Mouse (Mus musculus) layer of hippocampus, adult 18-20 months (tissue): ENCODE measurements around the gene Insm1. TPM values are rescaled to one million over a fixed set of nuclear protein-coding genes. Genes with fewer than 3 reads are reported as not detected.
A peak's percentile ranks its signal among the peaks of the same experiment; 100 is the strongest.

Experiments
- DNase-seq, 2 experiments: peaks; one replicate each; pipeline ENCODE4 v3.0.0; 2022; ENCODE audit warnings: low spot score in 2 of 2
- total RNA-seq, 2 experiments: library from RNA; stranded (reverse); gene quantifications; 2 replicates each; pipeline ENCODE4 v1.2.3; 2021

Insm1 gene
- total RNA-seq, 2 experiments from 2014 or later: 6.5 to 7.4 TPM

DNA sequence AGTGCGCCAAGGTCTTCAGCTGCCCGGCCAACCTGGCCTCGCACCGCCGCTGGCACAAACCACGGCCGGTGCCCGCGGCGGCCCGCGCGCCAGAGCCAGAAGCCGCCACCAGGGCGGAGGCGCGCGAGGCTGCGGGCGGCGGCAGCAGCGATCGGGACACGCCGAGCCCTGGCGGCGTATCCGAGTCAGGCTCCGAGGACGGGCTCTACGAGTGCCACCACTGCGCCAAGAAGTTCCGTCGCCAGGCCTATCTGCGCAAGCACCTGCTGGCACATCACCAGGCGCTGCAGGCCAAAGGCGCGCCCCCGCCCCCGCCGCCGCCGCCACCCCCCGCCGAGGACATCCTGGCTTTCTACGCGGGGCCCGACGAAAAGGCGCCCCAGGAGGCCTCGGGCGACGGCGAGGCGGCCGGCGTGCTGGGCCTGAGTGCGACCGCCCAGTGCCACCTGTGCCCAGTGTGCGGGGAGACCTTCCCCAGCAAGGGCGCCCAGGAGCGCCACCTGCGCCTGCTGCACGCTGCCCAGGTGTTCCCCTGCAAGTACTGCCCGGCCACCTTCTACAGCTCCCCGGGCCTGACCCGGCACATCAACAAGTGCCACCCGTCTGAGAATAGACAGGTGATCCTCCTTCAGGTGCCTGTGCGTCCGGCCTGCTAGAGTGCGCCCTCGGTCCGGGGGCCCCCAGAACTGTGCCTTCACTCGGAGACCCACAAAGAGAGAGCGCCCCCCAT is 1.6 kb downstream of the Insm1 start:
- no peak for DNase-seq

GRCm38 (mm10) chr2:146224141-146224540 is 2.4 kb downstream of the Insm1 start:
- no peak for DNase-seq

DNA sequence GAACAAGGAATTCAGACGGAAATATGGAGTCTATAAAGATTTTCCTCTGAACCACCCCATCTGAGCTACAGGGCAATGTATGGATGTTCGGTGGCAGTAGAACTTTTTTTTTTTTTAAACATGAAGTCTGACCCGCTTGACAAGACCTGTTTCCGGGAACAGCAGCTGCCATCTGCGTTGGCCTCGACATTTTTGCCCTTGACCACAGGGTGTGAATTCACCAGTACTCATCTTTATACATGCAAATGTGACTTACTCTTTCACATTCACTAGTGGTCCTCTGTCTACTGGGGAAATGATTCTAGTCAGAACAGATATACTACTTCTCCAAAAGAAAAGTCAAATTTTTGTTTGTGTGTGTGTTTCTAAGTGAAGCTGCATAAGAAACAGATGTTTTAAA is 4.1 kb downstream of the Insm1 start:
- no peak for DNase-seq

- DNase-seq: no peak
These were observed 4.8 kb downstream of the Insm1 start for GRCm38 (mm10) chr2:146226484-146226883.

DNA sequence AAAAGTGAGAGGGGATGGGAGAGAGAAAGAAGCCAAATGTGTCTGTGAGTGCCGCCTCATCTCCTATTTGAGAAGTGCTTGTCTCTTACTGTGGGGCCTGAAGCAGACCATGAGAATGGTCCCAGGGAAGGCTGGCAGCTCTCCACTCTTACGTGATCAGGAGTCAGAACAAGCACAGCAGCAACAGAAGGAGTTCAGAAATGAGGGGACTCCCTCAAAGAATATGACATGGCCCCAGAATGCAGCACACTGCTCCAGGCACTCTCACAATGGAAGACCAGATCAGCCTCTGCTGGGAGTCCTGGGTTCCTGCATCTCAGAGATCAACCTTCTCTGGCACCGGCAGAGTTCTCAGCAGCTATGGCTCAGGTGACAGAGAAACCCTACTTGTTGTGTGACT is 5.9 kb downstream of the Insm1 start:
- no peak for DNase-seq

- no peak for DNase-seq
These were observed 6.7 kb downstream of the Insm1 start for GRCm38 (mm10) chr2:146228435-146228834.

DNA sequence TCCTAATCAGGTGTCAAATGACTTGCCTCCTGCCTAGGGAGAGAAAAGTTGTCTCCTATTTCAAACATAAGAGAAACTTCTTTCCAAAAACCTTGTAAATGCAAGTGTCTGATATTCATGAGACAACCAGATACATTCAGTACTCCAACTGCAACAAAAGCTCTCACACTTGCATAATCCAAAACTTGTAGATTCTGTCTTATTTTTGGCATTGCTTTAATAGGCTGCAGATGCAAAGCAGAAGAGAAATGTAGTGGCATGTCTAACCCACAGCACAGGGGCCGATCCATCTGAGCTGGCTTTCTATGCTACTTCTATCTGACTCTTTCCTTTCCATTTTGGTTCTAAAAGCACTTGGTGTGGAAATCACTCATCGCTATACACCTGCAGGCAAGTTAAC is 9.8 kb downstream of the Insm1 start:
- no peak for DNase-seq

GRCm38 (mm10) chr2:146239196-146239747 is 17.6 kb downstream of the Insm1 start:
- DNase-seq: no peak

DNA sequence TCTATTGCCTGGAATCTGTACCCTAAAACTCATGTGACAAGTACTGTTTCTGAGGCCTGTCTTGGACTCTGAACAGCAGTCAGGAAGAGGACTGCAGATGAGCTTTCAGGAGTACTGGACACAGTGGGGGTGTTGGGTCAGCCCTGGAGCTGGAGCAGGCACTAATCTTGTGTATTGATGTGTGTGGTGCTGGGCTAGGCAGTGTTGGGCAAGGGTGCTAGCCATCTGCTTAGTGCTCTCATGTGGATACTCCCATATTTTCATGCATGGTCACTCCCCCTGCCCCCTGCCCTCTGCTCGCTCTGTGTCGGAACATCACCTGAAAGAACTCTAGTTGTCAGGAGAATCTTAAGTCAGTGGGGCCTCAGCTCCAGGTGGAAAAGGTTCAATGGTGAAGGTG is 22.3 kb downstream of the Insm1 start:
- DNase-seq: no peak

GRCm38 (mm10) chr2:146245401-146245800 is 23.7 kb downstream of the Insm1 start:
- DNase-seq: no peak

DNA sequence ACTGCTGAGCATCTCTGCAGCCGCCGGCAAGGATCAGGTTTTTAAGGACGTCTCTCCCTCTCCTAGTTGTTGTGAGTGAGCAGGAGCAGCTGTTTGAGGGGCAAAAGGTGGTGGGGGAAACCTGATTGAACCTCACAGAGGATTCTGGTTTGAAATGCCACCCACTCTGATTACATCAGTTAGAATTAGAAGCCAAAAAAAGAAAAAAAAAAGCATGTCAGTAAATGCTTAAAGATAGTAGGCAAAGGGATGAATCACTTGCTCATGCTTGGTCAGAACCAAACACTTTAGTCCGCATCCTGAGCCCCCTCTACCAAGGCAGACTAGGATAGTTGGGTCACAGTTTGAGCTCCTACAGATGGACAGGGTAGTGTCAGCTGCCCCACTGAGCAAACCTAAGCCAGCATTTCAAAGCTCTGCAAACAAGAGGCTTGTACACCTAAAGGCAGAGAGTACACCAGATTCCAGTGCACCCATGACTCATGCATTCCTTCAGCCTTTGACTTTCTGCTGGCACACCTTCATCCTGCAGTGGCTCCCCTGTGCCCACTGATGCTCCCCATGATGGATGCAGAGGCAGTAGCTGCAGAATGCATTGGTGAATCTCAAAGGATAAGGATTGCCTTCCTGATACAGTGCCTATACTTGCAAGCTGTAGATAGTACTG is 24.8 kb downstream of the Insm1 start:
- no peak for DNase-seq

DNA sequence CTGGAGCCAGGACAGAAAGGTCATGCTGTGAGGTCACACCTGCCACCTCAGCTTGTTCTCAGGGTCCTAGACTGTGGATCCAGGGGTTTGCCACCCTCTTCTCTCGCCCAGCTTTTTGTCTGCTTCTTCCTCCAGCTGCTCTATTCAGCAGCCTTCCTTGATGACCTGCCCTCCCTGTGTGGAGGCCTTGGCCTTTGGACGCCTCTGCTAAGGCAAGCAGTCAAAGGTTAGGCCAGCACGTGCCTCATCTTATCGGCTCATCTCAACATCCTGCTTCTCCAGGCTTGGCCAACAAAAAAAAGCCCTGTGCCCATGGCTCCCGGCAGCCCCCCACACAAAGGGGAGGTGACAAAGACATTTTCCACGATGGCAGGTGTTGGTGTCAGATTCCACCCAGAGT is 25.9 kb downstream of the Insm1 start:
- no peak for DNase-seq

DNA sequence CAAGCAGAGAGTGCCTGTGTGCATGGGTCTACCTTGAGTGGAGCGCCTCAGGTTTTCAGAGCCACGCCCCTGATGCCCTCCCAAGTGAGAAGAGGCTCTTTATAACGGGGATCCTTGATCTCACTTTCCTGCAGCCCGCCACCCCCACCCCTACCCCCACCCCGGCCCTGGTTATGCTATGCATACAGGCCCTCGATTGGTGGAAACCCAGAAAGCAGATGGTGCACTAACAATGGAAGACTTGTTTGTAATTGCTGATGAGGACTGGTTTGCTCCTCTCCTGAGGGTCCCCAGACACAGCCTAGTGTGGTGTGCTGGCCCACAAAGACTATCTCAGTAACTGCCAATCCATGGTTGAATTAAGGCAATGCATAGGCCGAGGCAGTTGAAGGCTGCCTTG is 27.3 kb downstream of the Insm1 start:
- DNase-seq: no peak

DNA sequence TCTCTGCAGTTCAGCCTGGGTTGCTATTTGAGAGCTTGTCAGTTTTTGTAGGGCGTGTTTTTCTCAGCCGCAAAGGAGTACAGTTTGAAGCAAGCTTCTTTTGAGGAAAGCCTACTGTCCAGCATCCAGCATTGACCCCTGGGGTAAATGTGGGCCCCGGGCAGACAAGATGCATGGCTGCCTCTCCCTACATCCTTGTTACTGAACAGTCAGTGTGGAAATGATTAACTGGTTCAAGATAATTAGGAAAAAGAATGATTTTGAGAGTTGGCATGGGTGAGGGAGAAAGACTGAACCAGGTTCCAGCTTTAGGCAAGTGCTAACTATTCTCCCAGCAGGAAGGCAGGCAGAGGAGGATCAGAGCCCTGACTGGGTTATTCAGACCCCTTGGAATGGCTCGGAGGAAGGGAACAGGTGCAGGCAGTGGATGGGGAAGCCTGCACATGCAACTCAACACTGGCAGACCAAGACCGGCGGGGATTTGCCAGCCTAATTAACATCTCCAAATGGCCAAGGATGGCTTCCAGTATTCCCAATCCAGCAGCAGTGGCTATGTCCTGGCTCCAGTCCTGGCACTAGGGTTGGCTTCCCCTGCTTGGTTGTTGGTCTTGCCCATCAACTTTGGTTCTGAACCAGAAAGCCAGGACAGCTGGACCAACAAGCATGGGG is 28.6 kb downstream of the Insm1 start:
- DNase-seq: no peak

- no peak for DNase-seq
These were observed 32.7 kb downstream of the Insm1 start for GRCm38 (mm10) chr2:146254387-146254786.

DNA sequence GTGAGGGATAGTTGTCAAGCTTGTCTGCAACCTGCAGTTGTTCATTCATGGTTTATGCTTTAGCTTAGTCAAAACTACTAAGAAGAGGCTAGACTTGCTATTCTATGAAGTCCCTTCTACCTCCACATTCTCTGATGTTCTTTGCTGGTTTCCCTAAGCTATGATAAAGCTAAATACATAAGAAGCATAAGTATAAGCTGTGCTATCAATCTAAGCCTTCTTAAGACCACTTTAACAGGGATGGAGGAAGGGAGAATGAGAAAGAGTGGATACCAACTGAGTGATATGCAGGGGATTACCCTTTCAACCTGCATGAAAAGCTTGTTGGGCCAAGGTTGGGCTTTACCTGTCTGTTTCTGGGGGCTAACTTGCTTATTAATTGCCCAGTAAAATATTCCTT is 33.9 kb downstream of the Insm1 start:
- DNase-seq: no peak

GRCm38 (mm10) chr2:146256321-146256875 is 34.7 kb downstream of the Insm1 start:
- no peak for DNase-seq

DNA sequence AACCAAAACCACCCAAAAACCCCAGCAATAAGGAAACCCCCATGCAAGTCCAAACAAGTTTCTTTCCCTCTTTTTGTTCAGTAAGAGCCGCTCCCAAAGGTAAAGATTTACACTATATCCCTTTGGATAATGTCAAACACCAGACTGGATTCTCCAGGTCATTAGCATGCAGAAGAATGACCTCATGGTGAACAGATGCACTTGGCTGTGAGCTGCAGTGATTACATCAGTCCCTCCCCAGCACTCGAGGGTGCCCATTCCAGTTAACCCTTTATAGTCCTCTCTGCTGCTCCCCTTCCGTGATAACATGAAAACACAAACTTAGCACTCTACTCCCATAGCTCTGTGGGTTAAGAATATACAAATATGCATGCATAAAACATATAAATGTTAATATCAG is 35.3 kb downstream of the Insm1 start:
- no peak for DNase-seq

- no peak for DNase-seq
These were observed 35.9 kb downstream of the Insm1 start for GRCm38 (mm10) chr2:146257609-146258008.

GRCm38 (mm10) chr2:146258736-146259469 is 37.2 kb downstream of the Insm1 start:
- peak; percentile 44 to 64 for DNase-seq
